Mouse (Mus musculus): ENCODE measurements at regions not wholly inside any gene's neighbourhood (a gene's known extent, or its start where the extent isn't known, plus 50 kb on each side); places are given as distances from the start of the nearest gene placed in this dataset.

DNA sequence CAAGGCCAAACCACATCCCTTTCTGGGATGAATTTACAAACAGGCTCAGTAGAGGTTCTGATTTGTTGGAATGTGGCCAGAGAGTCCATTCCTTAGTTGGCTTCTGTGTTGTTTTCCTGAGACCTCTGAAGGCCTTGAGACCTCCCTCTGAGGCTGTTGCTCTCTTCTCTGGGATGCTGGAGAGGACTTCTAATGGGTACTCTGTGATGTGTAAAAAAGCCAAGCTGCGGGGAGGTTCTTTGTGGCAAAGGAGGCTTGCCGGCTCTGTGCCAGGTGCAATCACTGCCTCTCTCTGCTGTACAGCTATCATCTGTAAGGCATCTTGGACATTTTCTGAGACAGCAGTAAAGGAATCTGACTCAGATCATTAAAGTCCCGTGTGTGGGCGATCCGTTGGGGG, 192.3 kb downstream of the Gm5447 start:
- H3K36me3 ChIP-seq (ENCODE audit: control insufficient read depth, insufficient read depth, low read length) = no peaks in the 10 kb centered on the region
- no peaks in the 10 kb centered on the region for H3K27me3 ChIP-seq (ENCODE audit: control insufficient read depth, insufficient read depth, low read length)
- no peak overlapping the region for H3K27ac ChIP-seq (ENCODE audit: insufficient read depth, low read depth, low read length)
- WGBS = 51% methylated on average over 5 of the region's 5 CpGs
- TF ChIP-seq CTCF (IDR thresholded peaks at IDR 0.05; ENCODE audit: extremely low read depth, insufficient read length, insufficient replicate concordance, low read depth, low read length) (no peak), POLR2A (IDR thresholded peaks at IDR 0.05; ENCODE audit: low read depth, low read length) (no peak)
- H3K4me1 ChIP-seq (ENCODE audit: control insufficient read depth, insufficient read depth, insufficient read length, low read length) = no peaks in the 10 kb centered on the region
- no peak overlapping the region for H3K4me3 ChIP-seq (ENCODE audit: low read depth, low read length)

DNA sequence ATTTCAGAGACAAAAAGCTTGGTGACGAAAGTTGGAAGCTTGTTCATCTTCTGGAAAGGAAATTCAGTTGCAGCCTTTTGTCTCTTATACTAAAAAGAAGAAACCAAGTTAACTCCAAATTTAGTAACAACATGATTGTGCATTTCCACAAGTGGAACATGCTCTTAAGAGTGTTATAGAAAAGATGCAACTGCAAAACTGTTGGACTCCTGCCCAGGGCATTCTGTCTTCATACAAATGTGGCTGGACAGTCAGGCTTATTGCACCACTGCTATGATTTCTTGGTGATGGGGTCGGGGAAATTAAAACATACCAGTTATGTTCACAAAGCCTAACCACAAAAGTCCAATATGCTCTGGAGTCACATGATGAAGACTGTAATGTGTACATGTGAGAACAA, 194.8 kb downstream of the Gm5447 start:
- 0 out of 2 replicates have a peak, but pooled peaks cover 2% of the 10 kb centered on the region for H3K27me3 ChIP-seq (ENCODE audit: control insufficient read depth, insufficient read depth, low read length)
- no peaks in the 10 kb centered on the region for H3K4me1 ChIP-seq (ENCODE audit: control insufficient read depth, insufficient read depth, insufficient read length, low read length)
- TF ChIP-seq CTCF (IDR thresholded peaks at IDR 0.05; ENCODE audit: extremely low read depth, insufficient read length, insufficient replicate concordance, low read depth, low read length) = no peak
- TF ChIP-seq POLR2A (IDR thresholded peaks at IDR 0.05; ENCODE audit: low read depth, low read length) = no peak

GRCm38 (mm10) chr13:31171751-31172150, 197.7 kb downstream of the Gm5447 start:
- Histone ChIP-seq H3K4me1 (ENCODE audit: control insufficient read depth, insufficient read depth, insufficient read length, low read length) (no peaks in the 10 kb centered on the region), H3K4me3 (ENCODE audit: low read depth, low read length) (no peak overlapping the region), H3K27me3 (ENCODE audit: control insufficient read depth, insufficient read depth, low read length) (0 out of 2 replicates have a peak, but pooled peaks cover 2% of the 10 kb centered on the region), H3K36me3 (ENCODE audit: control insufficient read depth, insufficient read depth, low read length) (no peaks in the 10 kb centered on the region), H3K27ac (ENCODE audit: insufficient read depth, low read depth, low read length) (no peak overlapping the region)
- TF ChIP-seq POLR2A (IDR thresholded peaks at IDR 0.05; ENCODE audit: low read depth, low read length) = no peak
- TF ChIP-seq CTCF (IDR thresholded peaks at IDR 0.05; ENCODE audit: extremely low read depth, insufficient read length, insufficient replicate concordance, low read depth, low read length) = no peak
- WGBS = 62% methylated on average over 2 of the region's 2 CpGs

More for the DNA sequence above, 194.8 kb downstream of the Gm5447 start:
- no peak overlapping the region for H3K4me3 ChIP-seq (ENCODE audit: low read depth, low read length)
- no peaks in the 10 kb centered on the region for H3K36me3 ChIP-seq (ENCODE audit: control insufficient read depth, insufficient read depth, low read length)
- H3K27ac ChIP-seq (ENCODE audit: insufficient read depth, low read depth, low read length) = no peak overlapping the region
- 74% methylated on average over 2 of the region's 2 CpGs for WGBS

DNA sequence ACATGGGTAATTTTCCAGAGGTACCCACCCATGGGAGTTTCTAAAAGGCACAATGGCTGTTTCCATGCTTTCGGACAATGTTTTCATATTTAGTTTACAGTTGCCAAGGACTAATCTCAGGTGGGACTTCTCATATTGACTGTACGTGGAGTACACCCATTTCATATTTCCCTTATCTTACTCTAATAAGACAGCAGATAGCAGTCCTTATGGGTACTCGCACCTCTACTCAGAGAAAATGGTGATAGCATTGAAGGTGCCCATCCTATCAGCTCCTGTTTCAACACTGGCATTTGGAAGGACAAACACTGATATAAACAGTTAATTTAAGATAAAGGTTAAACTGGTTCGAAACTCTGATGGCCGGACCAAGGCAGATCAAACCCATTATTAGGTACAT, 198.6 kb downstream of the Gm5447 start:
- H3K27me3 ChIP-seq (ENCODE audit: control insufficient read depth, insufficient read depth, low read length) = 0 out of 2 replicates have a peak, but pooled peaks cover 2% of the 10 kb centered on the region
- TF ChIP-seq POLR2A (IDR thresholded peaks at IDR 0.05; ENCODE audit: low read depth, low read length) (no peak), CTCF (IDR thresholded peaks at IDR 0.05; ENCODE audit: extremely low read depth, insufficient read length, insufficient replicate concordance, low read depth, low read length) (no peak)
- peaks cover 4% of the 10 kb centered on the region; the same call in 1 of the 2 replicates for H3K4me1 ChIP-seq (ENCODE audit: control insufficient read depth, insufficient read depth, insufficient read length, low read length)
- WGBS = 48% methylated on average over 5 of the region's 5 CpGs
- H3K27ac ChIP-seq (ENCODE audit: insufficient read depth, low read depth, low read length) = no peak overlapping the region
- H3K36me3 ChIP-seq (ENCODE audit: control insufficient read depth, insufficient read depth, low read length) = no peaks in the 10 kb centered on the region
- no peak overlapping the region for H3K4me3 ChIP-seq (ENCODE audit: low read depth, low read length)

DNA sequence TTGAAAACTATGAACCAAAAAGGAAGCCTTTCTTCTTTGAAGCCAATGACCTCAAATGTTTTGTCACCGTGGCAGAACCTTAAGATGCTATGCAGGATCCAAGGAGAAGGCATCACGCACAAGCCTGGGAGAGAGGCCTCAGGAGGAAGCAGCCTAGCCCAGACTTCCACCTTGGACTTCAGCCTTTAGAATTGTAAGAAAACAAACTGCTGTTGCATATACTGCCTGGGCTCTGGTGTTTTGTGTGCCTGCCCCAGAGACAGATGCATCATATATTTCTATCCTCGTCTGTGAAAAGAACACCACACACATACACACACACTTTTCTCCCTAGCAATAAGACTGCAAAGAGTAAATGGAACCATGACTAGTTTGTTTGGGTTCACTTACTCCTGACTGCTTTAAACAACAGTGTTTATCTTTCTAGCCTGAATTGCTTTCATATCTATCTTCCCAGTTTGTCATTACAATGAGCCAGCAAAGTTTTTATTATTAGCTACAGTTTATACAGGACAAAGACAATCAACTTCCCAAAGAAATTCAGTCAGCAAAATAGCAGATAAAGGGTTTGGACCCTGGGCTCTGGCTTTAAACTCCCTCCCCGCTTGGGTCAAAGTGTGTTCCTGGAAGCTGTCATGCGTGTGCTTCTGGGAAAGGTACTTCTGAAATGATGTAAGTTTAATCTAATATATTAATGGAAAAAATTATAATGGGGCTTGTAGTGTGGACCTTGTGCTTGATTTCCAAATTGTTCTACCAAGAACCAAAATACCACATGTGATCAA, 204.2 kb downstream of the Gm5447 start:
- Histone ChIP-seq H3K27ac (ENCODE audit: insufficient read depth, low read depth, low read length) (peak overlapping the region; percentile 84), H3K4me1 (ENCODE audit: control insufficient read depth, insufficient read depth, insufficient read length, low read length) (peaks cover 27% of the 10 kb centered on the region), H3K27me3 (ENCODE audit: control insufficient read depth, insufficient read depth, low read length) (0 out of 2 replicates have a peak, but pooled peaks cover 2% of the 10 kb centered on the region), H3K4me3 (ENCODE audit: low read depth, low read length) (no peak overlapping the region), H3K36me3 (ENCODE audit: control insufficient read depth, insufficient read depth, low read length) (no peaks in the 10 kb centered on the region)
- 29% methylated on average over 5 of the region's 5 CpGs for WGBS
- TF ChIP-seq POLR2A (IDR thresholded peaks at IDR 0.05; ENCODE audit: low read depth, low read length) = no peak
- no peak for TF ChIP-seq CTCF (IDR thresholded peaks at IDR 0.05; ENCODE audit: extremely low read depth, insufficient read length, insufficient replicate concordance, low read depth, low read length)

GRCm38 (mm10) chr13:31178964-31179363, 205.0 kb downstream of the Gm5447 start:
- Histone ChIP-seq H3K27me3 (ENCODE audit: control insufficient read depth, insufficient read depth, low read length) (no peaks in the 10 kb centered on the region), H3K36me3 (ENCODE audit: control insufficient read depth, insufficient read depth, low read length) (no peaks in the 10 kb centered on the region), H3K27ac (ENCODE audit: insufficient read depth, low read depth, low read length) (peak overlapping the region; percentile 92), H3K4me1 (ENCODE audit: control insufficient read depth, insufficient read depth, insufficient read length, low read length) (peaks cover 27% of the 10 kb centered on the region), H3K4me3 (ENCODE audit: low read depth, low read length) (no peak overlapping the region)
- TF ChIP-seq POLR2A (IDR thresholded peaks at IDR 0.05; ENCODE audit: low read depth, low read length) (no peak), CTCF (IDR thresholded peaks at IDR 0.05; ENCODE audit: extremely low read depth, insufficient read length, insufficient replicate concordance, low read depth, low read length) (no peak)
- WGBS = 56% methylated on average over 3 of the region's 3 CpGs

DNA sequence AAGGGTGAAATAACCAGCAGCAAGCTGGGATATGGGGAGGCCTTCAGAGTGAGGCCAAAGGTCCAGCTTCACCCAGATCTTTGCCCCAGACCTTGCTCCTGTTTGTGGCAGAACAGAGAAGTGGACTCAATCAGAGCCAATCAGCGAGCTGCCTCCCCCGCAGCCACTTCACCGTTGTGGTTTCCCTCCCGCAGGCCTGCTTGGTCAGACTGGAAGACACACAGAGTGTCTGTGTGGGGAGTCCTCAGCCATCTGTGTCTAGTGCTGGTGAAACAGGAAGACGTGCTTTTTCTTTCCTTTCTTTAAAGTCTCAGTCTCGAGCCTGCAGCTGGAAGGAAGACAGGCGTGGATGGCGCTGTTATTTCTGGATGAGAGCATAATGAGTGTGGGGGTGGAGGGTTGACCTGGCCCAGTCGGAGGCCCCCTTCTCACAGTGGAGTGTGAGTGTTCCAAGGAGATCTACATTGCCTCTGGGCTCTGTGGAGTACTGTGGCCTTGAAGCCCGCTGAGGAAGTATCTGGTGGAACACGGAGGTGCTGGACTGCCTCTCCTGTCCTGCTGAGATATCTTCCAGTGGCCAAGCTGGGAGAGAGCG, 205.5 kb downstream of the Gm5447 start:
- Histone ChIP-seq H3K27me3 (ENCODE audit: control insufficient read depth, insufficient read depth, low read length) (no peaks in the 10 kb centered on the region), H3K27ac (ENCODE audit: insufficient read depth, low read depth, low read length) (peak overlapping the region; percentile 92), H3K4me3 (ENCODE audit: low read depth, low read length) (peak overlapping the region; percentile 49), H3K36me3 (ENCODE audit: control insufficient read depth, insufficient read depth, low read length) (no peaks in the 10 kb centered on the region), H3K4me1 (ENCODE audit: control insufficient read depth, insufficient read depth, insufficient read length, low read length) (peaks cover 29% of the 10 kb centered on the region)
- TF ChIP-seq POLR2A (IDR thresholded peaks at IDR 0.05; ENCODE audit: low read depth, low read length) (0 out of 2 replicates have a peak, but pooled peaks have one; percentile 32), CTCF (IDR thresholded peaks at IDR 0.05; ENCODE audit: extremely low read depth, insufficient read length, insufficient replicate concordance, low read depth, low read length) (no peak)
- WGBS = 22% methylated on average over 12 of the region's 12 CpGs

All from small intestine, adult 2 months (tissue).